Mouse (Mus musculus) ovary, adult 18-20 months (tissue): ENCODE measurements around the gene Olfr640.

Experiments used
- DNase-seq: peaks from one replicate; pipeline ENCODE4 v3.0.0; 2022; ENCODE audit warnings: low spot score, mixed read lengths

The Olfr640 gene

DNA sequence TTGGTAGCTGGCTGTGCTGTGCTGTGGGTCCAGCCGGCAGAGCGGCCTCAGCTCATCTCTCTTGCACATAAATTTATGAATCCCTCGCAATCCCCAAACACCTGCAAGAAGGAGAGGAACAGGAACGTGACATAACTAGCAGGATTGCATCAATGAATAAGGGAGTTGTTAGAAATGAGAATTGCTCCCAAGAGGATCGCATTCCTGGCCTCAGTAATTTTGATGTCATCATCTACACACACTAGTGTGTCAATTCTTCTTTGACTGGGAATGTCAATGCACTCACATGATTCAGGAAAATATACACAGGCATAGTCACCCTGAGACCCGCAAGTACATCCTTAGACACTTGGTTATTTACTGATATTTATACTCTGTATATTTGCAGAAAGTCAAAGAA is at the start of gene Olfr640:
Gene Olfr640, minus strand, starts transcription at position 101 of the 400 bp plus-strand sequence.
- DNase-seq, result no peak

DNA sequence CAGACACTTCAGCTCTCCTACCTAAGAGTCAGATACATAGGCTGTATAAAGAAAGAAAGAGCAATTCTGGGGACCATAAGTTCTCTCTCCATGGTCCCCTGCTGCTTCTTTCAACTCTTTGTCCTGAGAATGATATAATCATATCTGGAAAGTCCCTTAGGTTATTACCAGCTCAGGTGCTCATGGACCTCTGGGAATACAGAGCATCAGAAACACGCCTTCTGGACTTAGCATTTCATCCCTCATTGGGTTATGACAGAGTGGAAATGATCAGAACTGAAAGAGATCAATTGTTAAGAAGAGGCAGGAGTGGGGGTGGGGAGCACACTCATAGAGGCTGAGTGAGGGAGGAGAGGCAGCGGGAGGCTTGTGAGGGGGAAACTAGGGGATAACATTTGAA is 46.4 kb upstream of the Olfr640 start, which contains the start of gene Olfr644:
Gene Olfr644, minus strand, starts transcription at position 101 of the 400 bp plus-strand sequence.
- DNase-seq, result no peak

DNA sequence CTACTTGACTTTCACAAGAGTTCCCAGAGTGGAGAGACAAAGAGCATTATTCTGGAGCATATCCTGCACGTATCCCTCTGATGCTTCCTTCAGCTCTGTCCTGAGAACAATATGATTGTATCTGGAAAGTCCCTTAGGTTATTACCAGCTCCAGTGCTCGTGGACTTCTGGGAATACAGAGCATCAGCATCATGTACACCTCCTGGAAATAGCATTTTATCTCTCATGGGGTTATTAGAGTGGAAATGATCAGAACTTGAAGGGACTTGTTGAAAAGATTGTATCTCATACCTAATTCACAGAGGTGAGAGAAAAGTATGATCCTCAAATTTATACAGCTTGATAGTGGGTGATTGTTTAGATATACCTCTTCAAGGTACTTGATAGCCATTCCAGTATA is 36.0 kb upstream of the Olfr640 start, which contains the start of gene 4930516K23Rik:
Gene 4930516K23Rik, minus strand, starts transcription at position 101 of the 400 bp plus-strand sequence.
- DNase-seq, result no peak

DNA sequence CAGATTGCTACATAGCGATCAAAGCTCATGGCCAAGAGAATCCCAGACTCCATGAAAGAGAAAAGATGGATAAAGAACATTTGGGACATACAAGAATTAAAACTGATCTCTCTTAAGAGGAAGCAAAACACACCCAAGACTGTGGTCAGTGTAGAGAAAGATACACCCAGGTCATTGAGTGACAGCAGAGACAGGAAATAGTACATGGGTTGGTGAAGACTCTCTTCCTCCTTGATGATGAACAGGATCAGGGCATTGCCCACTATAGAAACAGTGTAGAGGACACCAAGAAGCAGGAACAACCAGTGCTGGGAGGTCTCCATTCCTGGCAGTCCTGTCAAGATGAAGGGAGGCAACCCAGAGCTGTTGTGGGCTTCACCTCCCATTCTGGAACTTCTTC is 33.8 kb upstream of the Olfr640 start:
- no peak for DNase-seq

DNA sequence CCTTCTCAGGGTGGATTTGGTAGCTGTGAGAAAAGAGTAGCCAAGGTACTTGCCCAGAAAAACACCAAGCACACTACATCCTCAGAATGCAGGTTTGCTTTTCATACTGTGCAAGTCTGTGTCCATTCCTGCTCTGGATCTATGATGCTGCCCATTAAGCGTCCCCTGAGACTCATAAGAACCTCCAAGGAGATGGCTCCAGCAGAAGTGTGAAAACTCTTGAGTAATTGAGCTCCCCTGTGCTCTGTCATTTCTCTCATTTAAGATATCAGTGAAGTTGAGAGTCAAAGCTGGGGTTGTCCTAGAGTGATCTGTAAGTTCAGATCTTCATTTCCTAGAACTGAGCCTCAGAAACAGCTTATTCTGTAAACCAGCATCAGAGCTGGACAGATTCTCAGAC is 27.2 kb upstream of the Olfr640 start, which contains the start of gene Olfr642:
Gene Olfr642, minus strand, starts transcription at position 101 of the 400 bp plus-strand sequence.
- DNase-seq, result no peak

DNA sequence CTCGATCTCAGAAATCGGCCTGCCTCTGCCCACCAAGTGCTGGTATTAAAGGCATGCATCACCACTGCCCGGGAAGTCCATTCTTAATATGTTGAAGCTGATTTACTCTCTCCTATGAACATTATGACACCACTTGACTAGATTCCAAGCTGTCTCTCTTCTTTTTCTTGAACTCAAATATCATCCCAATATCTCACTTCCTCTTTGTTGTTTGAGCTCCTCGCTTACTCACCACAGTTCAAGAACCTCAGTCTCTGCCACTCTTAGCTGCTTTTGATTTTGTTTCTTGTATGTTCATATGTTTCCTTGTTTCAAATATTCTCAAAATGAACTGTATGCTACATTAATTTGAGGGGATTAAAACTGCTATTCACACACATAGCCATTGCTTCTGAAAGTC is 25.4 kb upstream of the Olfr640 start:
- no peak for DNase-seq

DNA sequence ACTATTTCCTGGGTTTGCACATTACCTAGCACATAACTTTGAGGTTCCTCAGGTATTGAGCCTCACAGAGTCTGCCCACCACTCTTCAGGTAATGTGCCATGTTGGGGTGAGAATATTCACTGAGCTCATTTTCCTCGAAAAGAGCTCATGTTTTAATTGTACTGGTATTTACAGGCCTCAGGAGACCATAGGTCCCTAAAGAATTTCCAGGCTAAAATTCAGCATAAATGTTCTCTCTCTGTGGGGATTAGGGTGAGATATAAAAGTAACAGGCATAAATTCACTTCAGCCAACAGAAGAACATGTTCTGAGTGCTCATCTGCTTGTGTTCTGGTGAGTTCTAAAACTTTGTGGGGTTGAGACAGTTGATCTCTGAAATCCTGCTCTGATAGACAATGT is 9.8 kb upstream of the Olfr640 start, which contains the start of gene Olfr641:
Gene Olfr641, plus strand, starts transcription at position 301 of the 400 bp plus-strand sequence.
- DNase-seq, result no peak

DNA sequence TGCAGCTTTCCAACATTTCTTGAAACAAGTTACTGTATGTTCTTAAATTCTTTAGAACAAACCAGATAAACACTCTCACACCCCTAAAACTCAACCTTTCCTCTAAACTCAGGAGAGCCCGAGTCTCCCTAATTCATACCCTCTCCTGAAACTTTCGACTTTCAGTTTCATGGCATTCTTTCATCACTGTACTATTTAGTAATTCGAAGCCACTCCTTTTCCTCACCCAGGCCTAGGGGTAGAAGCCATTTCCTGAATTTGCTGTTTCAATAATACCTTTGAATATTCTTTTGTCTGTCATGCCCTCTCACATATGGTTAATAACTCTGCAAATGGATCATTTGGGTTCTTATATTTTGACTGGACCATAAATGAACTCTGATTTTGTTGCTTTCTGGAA is 1.6 kb upstream of the Olfr640 start:
- no peak for DNase-seq

- no peak for DNase-seq
Measured at GRCm38 (mm10) chr7:104021651-104022050, 3.7 kb downstream of the Olfr640 start.

- no peak for DNase-seq
Measured at GRCm38 (mm10) chr7:104018953-104019352, 6.4 kb downstream of the Olfr640 start.

DNA sequence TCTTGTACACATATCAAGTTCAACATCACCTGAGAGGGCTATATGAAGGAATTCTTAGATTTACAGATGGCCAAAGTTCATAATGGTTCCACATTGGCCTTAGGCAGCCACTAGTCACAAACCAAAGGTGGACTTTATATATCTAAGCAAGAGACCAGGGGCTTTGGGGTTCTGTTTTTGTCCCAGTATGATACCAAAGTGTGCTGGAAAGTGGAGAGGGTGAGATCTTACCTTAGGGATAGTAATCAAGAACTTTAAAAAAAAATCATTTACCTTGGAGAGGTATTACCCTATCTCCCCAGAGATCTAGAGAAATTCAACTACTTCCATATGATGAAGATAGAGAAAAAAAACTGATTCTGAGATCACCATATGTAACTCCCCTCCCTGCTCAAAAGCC is 8.2 kb downstream of the Olfr640 start, which contains the start of gene Olfr639:
Gene Olfr639, minus strand, starts transcription at position 101 of the 400 bp plus-strand sequence.
- no peak for DNase-seq

DNA sequence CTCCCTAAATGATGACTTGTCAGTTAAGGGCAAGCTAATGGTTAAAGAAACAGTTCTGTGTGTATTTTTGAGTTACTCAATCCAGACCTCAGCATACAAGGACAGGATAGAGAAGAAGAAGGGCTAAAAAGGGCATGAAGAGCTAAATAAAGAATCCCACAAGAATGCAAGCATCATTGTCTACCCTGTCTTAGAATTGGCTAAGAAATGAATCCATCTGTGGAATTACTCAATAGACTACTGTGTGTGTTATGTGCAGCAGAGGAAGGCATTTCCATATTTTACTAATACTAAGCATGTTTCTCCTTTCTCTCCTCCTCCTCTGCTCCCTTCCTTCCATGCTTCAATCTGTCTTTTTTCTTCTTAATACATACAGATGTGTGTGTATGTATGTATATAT is 26.2 kb downstream of the Olfr640 start:
- DNase-seq, result no peak

DNA sequence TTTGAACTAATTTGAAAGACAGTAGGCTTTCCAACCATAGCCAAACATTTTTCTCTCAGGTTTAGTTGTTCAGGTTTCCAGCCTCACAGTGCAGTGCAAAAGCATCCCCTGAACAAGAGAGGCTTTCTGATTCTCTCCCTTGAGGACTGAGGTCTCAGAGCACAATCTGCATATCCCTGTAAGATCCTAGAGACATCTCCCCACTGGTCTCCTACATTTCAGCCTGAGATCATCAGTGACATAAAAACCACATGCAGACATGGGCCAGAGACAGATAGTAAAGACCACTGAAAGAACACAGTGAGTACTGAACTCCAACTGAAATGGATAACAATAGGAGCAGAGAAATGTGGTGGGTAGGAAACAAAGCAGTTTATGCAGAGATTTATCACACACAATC is 26.9 kb downstream of the Olfr640 start, which contains the start of gene Olfr638:
Gene Olfr638, plus strand, starts transcription at position 301 of the 400 bp plus-strand sequence.
- no peak for DNase-seq

- DNase-seq, result no peak
Measured at GRCm38 (mm10) chr7:103971782-103972181, 53.6 kb downstream of the Olfr640 start.

DNA sequence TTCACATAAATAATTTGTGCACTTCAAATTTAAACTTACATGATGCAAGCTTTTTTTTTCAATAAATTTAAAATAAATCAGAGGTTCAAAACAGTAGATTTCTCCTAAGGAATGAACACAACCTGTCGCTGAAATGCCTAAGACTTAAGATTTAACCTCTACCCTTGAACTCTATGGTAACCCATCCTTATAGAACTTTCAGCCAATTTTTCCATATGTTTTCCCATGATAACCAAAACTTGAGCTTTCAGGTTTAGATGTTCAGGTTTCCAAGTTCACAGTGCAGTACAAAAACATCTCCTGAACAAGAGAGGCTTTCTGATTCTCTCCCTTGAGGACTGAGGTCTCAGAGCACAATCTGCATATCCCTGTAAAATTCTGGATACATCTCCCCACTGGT is 54.5 kb downstream of the Olfr640 start, which contains the start of gene Olfr635:
Gene Olfr635, plus strand, starts transcription at position 301 of the 400 bp plus-strand sequence.
- DNase-seq, result no peak
